Mouse (Mus musculus) urinary bladder, postnatal 4 days (tissue): ENCODE data around the gene Sirt7.
A peak's percentile ranks its signal among the peaks of the same experiment; 100 is the strongest.

Source experiments
- DNase-seq, 2 experiments: peaks; one replicate each; pipeline ENCODE4 v3.0.0; 2021 to 2022; ENCODE audit warnings: low spot score in 2 of 2

Sirt7 gene

GRCm38 (mm10) chr11:120582268-120582981, 42.6 kb downstream of the Sirt7 start:
- no peak for DNase-seq

- DNase-seq = peak; percentile 86 to 91
Measured at GRCm38 (mm10) chr11:120581490-120582267, 43.4 kb downstream of the Sirt7 start, which contains the start of gene Arhgdia. TSS of gene Arhgdia (minus strand) at chr11:120581624.

- peak in 1 of 2 experiments; percentile 43 for DNase-seq
Measured at GRCm38 (mm10) chr11:120580871-120581331, 44.1 kb downstream of the Sirt7 start.

GRCm38 (mm10) chr11:120580190-120580589, 44.9 kb downstream of the Sirt7 start:
- no peak for DNase-seq

GRCm38 (mm10) chr11:120579316-120580107, 45.5 kb downstream of the Sirt7 start:
- DNase-seq = peak; percentile 52 to 79

- no peak for DNase-seq
Measured at GRCm38 (mm10) chr11:120578694-120579243, 46.3 kb downstream of the Sirt7 start.

GRCm38 (mm10) chr11:120578024-120578693, 46.9 kb downstream of the Sirt7 start:
- DNase-seq = no peak

GRCm38 (mm10) chr11:120577211-120578023, 47.6 kb downstream of the Sirt7 start:
- DNase-seq = no peak

GRCm38 (mm10) chr11:120576365-120576981, 48.6 kb downstream of the Sirt7 start:
- DNase-seq = no peak

GRCm38 (mm10) chr11:120575940-120576339, 49.1 kb downstream of the Sirt7 start:
- no peak for DNase-seq

- DNase-seq = no peak
Measured at GRCm38 (mm10) chr11:120575046-120575445, 50.0 kb downstream of the Sirt7 start.

- no peak for DNase-seq
Measured at GRCm38 (mm10) chr11:120574278-120574600, 50.8 kb downstream of the Sirt7 start.

- DNase-seq = no peak
Measured at GRCm38 (mm10) chr11:120573585-120574277, 51.3 kb downstream of the Sirt7 start.

GRCm38 (mm10) chr11:120572752-120573584, 52.1 kb downstream of the Sirt7 start, which contains the start of gene P4hb:
TSS of gene P4hb (minus strand) at chr11:120573253.
- DNase-seq = peak; percentile 100

GRCm38 (mm10) chr11:120572417-120572751, 52.7 kb downstream of the Sirt7 start:
- DNase-seq = no peak

- no peak for DNase-seq
Measured at GRCm38 (mm10) chr11:120571754-120572416, 53.2 kb downstream of the Sirt7 start.

GRCm38 (mm10) chr11:120571122-120571521, 53.9 kb downstream of the Sirt7 start:
- no peak for DNase-seq
